Mouse (Mus musculus) ovary, postnatal 10 days (tissue): Measurements from ENCODE around the gene Lcn11.

Experiments used
- DNase-seq: peaks from one replicate; pipeline ENCODE4 v3.0.0; 2022; ENCODE audit warnings: low spot score

Gene Lcn11

GRCm38 (mm10) chr2:25828344-25828947, 51.6 kb downstream of the Lcn11 start:
- no peak for DNase-seq
